Mouse (Mus musculus): ENCODE data around the gene Trim7. TPM values are rescaled to one million over a fixed set of nuclear protein-coding genes. Genes with fewer than 3 reads are reported as not detected.

Trim7 gene
- 2.1 and 3.4 TPM in 2 replicates for polyA plus RNA-seq (2015; fragmentation: Nextera tagmentation; extraction: Ambion mirVana)

GRCm38 (mm10) chr11:48825979-48826751 is at the start of gene Trim7, which contains the start of gene Gm12184:
TSS of gene Trim7 (plus strand) at chr11:48826140.
TSS of gene Gm12184 (minus strand) at chr11:48826655.

DNA sequence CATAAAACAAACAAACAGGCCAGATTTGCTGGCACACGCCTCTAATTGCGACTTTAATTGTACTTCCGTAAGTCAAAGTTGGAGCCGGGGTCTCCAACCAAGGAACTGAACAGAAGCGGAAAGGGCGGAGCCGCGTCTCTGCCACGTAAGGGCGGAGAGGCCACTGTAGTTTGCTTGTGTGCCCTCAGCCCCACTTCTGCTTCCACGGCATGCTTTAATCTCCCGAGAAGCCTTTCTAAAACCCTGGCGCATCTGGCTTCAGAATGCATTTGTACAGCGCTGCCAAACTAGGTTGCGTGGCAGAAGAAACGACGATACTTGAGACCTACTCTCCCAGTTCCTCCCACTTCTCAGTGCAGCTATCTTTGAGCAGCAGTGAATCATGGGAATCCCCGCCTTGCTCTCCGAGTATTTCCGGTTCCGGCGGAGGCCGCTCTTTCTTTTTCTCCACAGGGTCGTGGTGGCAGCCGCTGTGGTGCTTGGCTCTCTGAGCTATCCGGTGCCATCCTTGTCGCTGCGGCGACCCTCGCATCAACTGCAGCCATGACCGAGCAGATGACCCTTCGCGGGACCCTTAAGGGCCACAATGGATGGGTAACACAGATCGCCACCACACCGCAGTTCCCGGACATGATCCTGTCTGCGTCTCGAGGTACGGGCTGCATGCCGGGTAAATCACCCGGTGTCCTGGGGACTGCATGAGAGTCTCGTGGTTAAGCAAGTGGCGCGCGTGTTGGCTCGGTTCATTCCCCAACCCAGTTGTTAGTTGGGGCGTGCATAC is 25.8 kb upstream of the Trim7 start, which contains the start of gene Rack1:
TSS of gene Rack1 (plus strand) at position 412 of the 781 bp plus-strand sequence.

DNA sequence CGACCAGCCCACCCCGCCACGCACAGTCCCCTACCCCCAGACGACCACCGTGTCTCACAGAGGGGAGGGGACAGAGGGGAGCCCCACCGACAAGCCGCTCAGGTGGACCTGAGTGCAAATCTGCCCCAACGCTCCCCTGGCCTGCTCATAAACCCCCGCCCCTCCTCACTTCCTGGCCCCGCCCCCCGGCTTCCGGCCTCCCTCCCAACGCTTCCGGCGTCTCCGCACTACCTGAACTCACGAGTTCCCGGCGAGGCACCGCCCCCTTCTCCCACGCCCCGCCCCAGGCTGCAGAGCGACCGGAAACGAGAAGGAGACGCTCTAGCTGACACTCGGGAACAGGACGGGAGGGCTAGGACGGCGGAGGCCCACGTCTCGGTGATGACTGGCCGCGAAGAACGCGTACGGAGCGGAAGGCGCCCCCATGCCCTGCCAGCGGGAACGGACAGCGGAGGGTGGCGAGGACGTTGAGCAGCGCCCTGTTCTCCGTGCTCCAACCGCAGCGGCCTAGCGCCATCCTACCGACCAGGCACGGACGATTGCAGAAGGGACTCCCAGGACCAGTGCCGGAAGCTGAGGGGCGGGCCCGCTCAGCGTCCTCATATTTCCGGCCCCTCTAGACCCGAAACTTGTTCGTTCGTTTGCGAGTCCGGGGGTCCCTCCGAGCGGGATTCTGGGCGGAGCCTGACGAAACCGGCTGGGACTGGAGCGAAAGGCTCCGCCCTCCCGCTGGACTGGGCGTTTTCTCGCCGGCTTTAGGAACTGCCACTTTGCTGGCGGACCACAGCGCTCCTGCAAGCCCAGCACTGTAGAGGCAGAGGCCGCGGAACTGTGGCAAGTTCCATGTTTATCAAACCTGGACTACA is 8.9 kb upstream of the Trim7 start, which contains the start of gene Trim41:
TSS of gene Trim41 (minus strand) at position 554 of the 866 bp plus-strand sequence.

DNA sequence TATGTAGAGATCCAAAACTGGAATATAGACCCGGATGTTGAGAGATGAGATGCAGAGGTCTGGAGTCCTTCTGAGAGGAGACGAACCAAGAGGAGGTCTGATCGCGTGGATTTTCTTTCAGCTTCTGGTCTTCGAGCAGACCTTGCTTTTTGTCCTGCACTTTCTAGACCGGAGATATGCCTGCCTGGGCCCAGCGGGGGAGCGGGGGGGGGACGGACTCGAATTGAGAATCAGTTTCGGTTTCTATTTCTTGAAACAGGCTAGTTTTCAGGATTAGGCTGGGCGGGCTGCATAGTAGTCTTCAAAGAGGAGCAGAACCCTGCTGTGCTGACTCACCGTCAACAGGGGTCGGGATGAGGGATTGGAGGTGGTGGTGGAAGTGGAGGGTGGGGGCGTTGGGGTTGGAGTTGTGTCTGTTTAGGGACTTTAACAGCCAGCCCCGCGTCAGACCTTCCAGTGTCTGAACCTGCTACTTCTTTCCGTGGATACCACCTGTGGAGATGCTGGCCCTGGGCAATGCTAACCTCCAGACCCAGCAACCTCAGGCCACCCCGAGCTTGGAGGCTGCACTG is 45.3 kb downstream of the Trim7 start, which contains the start of gene Irgm1:
TSS of gene Irgm1 (minus strand) at position 483 of the 572 bp plus-strand sequence.

Other genes starting within 250 kb of the Trim7 start
- 472 and 563 TPM in 2 replicates for gene Rack1, start 25.8 kb upstream of the Trim7 start, polyA plus RNA-seq (2015; fragmentation: Nextera tagmentation; extraction: Ambion mirVana)
- gene Trim41, start 8.8 kb upstream of the Trim7 start, polyA plus RNA-seq (2015; fragmentation: Nextera tagmentation; extraction: Ambion mirVana), result 2.8 and 4.1 TPM in 2 replicates
- gene Gm12184, start 515 bp downstream of the Trim7 start, polyA plus RNA-seq (2015; fragmentation: Nextera tagmentation; extraction: Ambion mirVana), result 7.5 and 15.4 TPM in 2 replicates
- 22.4 and 29.2 TPM in 2 replicates for gene Irgm1, start 45.5 kb downstream of the Trim7 start, polyA plus RNA-seq (2015; fragmentation: Nextera tagmentation; extraction: Ambion mirVana)
- gene Gm5431, start 76.1 kb downstream of the Trim7 start, polyA plus RNA-seq (2015; fragmentation: Nextera tagmentation; extraction: Ambion mirVana), result 0.43 and 0.76 TPM in 2 replicates
- gene Psme2b, start 120.0 kb downstream of the Trim7 start, polyA plus RNA-seq (2015; fragmentation: Nextera tagmentation; extraction: Ambion mirVana), result 8.9 and 10.8 TPM in 2 replicates
- gene Olfr56, start 152.7 kb downstream of the Trim7 start, polyA plus RNA-seq (2015; fragmentation: Nextera tagmentation; extraction: Ambion mirVana), result 0.04 and 0.17 TPM in 2 replicates
- 0.50 and 0.68 TPM in 2 replicates for gene 9930111J21Rik1, start 153.3 kb downstream of the Trim7 start, polyA plus RNA-seq (2015; fragmentation: Nextera tagmentation; extraction: Ambion mirVana)
- gene Gm12185, start 166.1 kb downstream of the Trim7 start, polyA plus RNA-seq (2015; fragmentation: Nextera tagmentation; extraction: Ambion mirVana), result 0.03 TPM in 1 of 2 replicates, not detected in the other
- 4.0 and 5.6 TPM in 2 replicates for gene Tgtp1, start 168.0 kb downstream of the Trim7 start, polyA plus RNA-seq (2015; fragmentation: Nextera tagmentation; extraction: Ambion mirVana)
- 0.85 and 1.5 TPM in 2 replicates for gene 9930111J21Rik2, start 225.1 kb downstream of the Trim7 start, polyA plus RNA-seq (2015; fragmentation: Nextera tagmentation; extraction: Ambion mirVana)
- gene Tgtp2, start 238.1 kb downstream of the Trim7 start, polyA plus RNA-seq (2015; fragmentation: Nextera tagmentation; extraction: Ambion mirVana), result 2.5 and 3.0 TPM in 2 replicates